8 mouse cellular contexts compared by ENCODE assay signal in genomic region chr1:156184158-156184571, GRCm38 (mm10). TPM values are rescaled to one million over a fixed set of nuclear protein-coding genes. Genes with fewer than 3 reads are reported as not detected.
A peak's percentile ranks its signal among the peaks of the same experiment; 100 is the strongest.
DNase-seq lines count a peak whose midpoint lies in the region; ATAC-seq lines count a peak whose summit lies in the region.

No protein-coding gene starts in this region.

- no peak for ATAC-seq in forebrain, embryonic 11.5 days (replicated peaks; ENCODE audit: low FRiP score)

- H3K9me3 ChIP-seq in forebrain, embryonic 10.5 days, result peaks cover 5% of the 10 kb centered on the region; the same call in 1 of the 2 replicates
- H3K9me3 ChIP-seq in forebrain, embryonic 11.5 days (ENCODE audit: control insufficient read depth, low read length), result no peaks in the 10 kb centered on the region

- no peaks in the 10 kb centered on the region for H3K36me3 ChIP-seq in forebrain, embryonic 10.5 days (replicated peaks)
- no peaks in the 10 kb centered on the region for H3K36me3 ChIP-seq in forebrain, embryonic 11.5 days (ENCODE audit: control insufficient read depth, insufficient read depth, low read length)

- WGBS in forebrain, embryonic 10.5 days, result 56% methylated on average over 11 of the region's 11 CpGs
- 47% methylated on average over 11 of the region's 11 CpGs for WGBS in forebrain, embryonic 11.5 days

- no peak overlapping the region for H3K4me2 ChIP-seq in forebrain, embryonic 11.5 days (ENCODE audit: low read depth, low read length, severe bottlenecking)

- peak; percentile 31 for DNase-seq in forebrain, embryonic 10.5 days (ENCODE audit: extremely low spot score, low spot score)
- DNase-seq in forebrain, embryonic 11.5 days (ENCODE audit: low spot score), result no peak
- DNase-seq in adrenal gland, postnatal 36 days, result peak; percentile 53 to 62
- DNase-seq in hindlimb bud, embryonic 11.5 days (ENCODE audit: extremely low spot score, low read depth, low spot score), result peak; percentile 39
- DNase-seq in lung, postnatal 36 days, result peak; percentile 6
- no peak for DNase-seq in B cell, adult 2 months
- no peak for DNase-seq in frontal cortex, adult 2 months (ENCODE audit: extremely low spot score in 1 of 2, low spot score in 1 of 2)
- no peak for DNase-seq in T-cell, adult 2 months (ENCODE audit: low spot score)

- no peak overlapping the region for H3K9ac ChIP-seq in forebrain, embryonic 11.5 days (ENCODE audit: low read length)

- H3K4me1 ChIP-seq in forebrain, embryonic 10.5 days, result peaks cover 57% of the 10 kb centered on the region
- H3K4me1 ChIP-seq in forebrain, embryonic 11.5 days (replicated peaks; ENCODE audit: control insufficient read depth, insufficient read depth, low read length), result no peaks in the 10 kb centered on the region; the same call in 1 of the 2 replicates

- H3K4me3 ChIP-seq in forebrain, embryonic 10.5 days, result no peak overlapping the region
- H3K4me3 ChIP-seq in forebrain, embryonic 11.5 days (ENCODE audit: low read depth, low read length), result no peak overlapping the region

- H3K27ac ChIP-seq in forebrain, embryonic 10.5 days, result peak overlapping the region; percentile 70
- H3K27ac ChIP-seq in forebrain, embryonic 11.5 days (ENCODE audit: low read depth, low read length), result no peak overlapping the region

- peaks cover 32% of the 10 kb centered on the region for H3K27me3 ChIP-seq in forebrain, embryonic 10.5 days (ENCODE audit: poor library complexity, severe bottlenecking)
- H3K27me3 ChIP-seq in forebrain, embryonic 11.5 days (ENCODE audit: control insufficient read depth, insufficient read depth, low read length), result no peaks in the 10 kb centered on the region

RNA-seq across cellular contexts. Expression of gene Fam163a, which starts 20.7 kb away (rescaled TPM):
- 2.6 and 3.0 TPM in 2 replicates for polyA plus RNA-seq in forebrain, embryonic 10.5 days (2016; fragmentation: Nextera tagmentation; extraction: Ambion mirVana)
- polyA plus RNA-seq in forebrain, embryonic 11.5 days (2014; fragmentation: Nextera tagmentation; extraction: Ambion mirVana), result 2.6 and 3.2 TPM in 2 replicates
- 1 to 10 TPM; 9.3 to 9.6 TPM for total RNA-seq in adrenal gland, postnatal 36 days (2021)
- polyA plus RNA-seq in frontal cortex, adult 2 months (2012; rRNA removed), result 9.6 and 11.8 TPM in 2 replicates

Comparison
In these comparisons a context has a peak if more than half of its experiments do, and no peak if none do; other contexts are left out.
1. DNase-seq: peak in forebrain, embryonic 10.5 days (single experiment), adrenal gland, postnatal 36 days (2 of 2), hindlimb bud, embryonic 11.5 days (single experiment) and lung, postnatal 36 days (single experiment); none in forebrain, embryonic 11.5 days (single experiment), B cell, adult 2 months (0 of 2), frontal cortex, adult 2 months (0 of 2) and T-cell, adult 2 months (single experiment).